Mouse (Mus musculus): Measurements from ENCODE around the gene Psmd8. TPM values are rescaled to one million over a fixed set of nuclear protein-coding genes. Genes with fewer than 3 reads are reported as not detected.
"Not testable (repeated sequence)": the region's sequence is repeated elsewhere in the genome, so short reads cannot be mapped to it uniquely, and the experiment has no call there.

The Psmd8 gene
- total RNA-seq, 2 experiments from 2014 or later, result 180 to 223 TPM

DNA sequence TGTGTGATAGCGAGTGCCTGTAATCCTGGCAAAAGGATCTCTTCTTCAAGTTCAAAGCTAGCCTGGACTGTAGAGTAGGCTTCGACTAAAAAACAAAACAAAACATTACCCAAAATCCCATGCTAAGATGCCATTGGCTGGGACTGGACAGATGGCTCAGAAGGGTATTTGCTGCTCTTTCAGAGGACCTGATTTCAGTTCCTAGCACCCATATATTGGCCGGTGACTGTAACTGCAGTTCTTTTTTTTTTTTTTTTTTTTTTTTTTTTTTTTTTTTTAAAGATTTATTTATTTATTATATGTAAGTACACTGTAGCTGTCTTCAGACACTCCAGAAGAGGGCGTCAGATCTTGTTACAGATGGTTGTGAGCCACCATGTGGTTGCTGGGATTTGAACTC lies 41.3 kb downstream of the Psmd8 start:
- DNase-seq (ENCODE audit: low spot score in 2 of 2), result not testable (repeated sequence)

DNA sequence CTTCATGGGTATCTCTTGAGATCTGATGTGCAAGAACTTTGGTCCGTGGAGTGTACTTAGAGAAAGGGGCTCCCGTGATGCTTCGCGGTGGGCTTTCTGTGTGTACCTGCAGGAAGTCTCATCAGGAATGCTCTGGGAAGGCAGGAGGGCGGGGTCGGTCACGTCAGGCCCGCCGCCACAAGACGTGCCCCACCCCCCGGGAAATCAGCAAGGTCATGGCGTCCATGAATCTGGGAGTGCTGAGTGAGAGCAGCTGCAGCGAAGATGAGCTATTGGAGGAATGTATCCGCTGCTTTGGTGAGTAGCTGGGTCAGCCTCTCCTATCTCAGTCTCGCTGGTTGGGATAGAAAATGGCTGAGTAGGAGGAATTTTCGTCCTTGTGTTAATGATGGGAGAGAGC lies 43.1 kb downstream of the Psmd8 start:
- DNase-seq (ENCODE audit: low spot score in 2 of 2), result no peak

DNA sequence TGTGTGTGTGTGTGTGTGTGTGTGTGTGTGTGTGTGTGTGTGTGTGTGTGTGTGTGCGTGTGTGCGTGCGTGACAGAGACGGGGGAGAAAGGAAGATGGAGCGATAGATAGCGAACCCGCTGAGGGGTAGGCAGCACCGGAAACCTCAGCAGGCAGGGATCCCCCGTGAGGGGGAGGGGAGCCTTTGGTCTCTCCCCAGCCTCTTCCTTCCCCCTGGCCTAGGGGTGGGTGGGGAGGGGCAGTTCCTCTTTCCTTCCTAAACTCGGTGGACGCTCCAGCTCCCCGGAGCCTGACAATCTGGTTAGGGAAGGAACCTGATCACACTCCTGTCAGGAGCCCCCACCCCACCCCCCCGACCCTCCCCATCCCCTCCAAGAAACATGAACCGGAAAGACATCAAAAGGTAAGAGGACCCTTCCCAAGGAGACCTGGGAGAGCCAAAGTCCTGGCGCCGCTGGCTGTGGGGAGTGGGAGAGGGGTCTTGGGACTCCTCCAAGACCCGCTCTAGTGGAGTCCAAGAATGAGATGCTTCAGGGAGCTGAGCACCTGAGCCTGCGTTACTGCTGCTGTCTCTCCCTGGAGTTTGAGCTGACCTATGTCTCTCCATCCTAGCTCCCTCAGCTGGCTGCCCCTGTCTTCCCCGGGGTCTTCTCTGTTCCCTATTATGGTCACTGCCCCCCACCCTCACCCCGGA lies 45.7 kb downstream of the Psmd8 start, which contains the start of gene Rasgrp4:
Rasgrp4 (plus strand) TSS at position 159 of the 694 bp plus-strand sequence.
- no peak for DNase-seq (ENCODE audit: low spot score in 2 of 2)

GRCm38 (mm10) chr7:29134230-29134629 lies 46.3 kb downstream of the Psmd8 start:
- DNase-seq (ENCODE audit: low spot score in 2 of 2), result no peak

- DNase-seq (ENCODE audit: low spot score in 2 of 2), result no peak
Measured at GRCm38 (mm10) chr7:29128725-29129124, 51.8 kb downstream of the Psmd8 start.

DNA sequence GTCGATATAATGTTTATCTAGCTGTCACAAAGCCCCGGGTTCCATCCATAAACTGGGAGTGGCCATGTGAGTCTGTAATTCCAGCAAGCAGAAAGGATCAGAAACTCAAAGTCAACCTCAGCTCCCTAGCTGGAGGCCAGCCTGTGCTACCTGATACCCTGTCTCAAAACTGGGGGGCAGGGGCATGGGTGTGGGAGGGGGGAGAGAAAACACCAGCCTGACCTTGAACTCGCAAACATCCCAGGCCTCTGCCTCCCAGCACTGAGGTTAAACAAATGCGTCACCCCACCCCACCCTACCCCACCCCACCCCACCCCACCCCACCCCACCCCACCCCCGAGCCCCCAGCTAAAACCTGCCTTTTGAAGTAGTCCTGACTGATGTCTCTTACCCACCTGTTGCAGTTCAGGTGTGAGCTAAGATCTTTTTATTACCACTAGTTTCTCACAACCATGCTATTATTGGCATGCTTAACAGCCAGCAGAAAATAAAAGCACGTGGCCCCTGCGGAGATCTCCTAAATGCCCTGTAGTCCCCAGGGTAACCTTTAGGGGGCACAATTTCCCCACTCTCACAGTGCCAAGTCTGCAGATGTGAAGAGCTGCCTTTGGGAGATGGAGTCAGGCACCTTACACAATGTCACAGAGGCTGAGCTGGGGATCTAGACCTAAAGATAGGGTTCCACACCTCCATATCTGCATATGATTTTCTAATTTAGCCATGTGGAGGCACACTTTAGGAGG lies 54.2 kb downstream of the Psmd8 start:
- DNase-seq (ENCODE audit: low spot score in 2 of 2), result peak; percentile 57 to 64

- DNase-seq (ENCODE audit: low spot score in 2 of 2), result peak in 1 of 2 experiments; percentile 25
Measured at GRCm38 (mm10) chr7:29124970-29125369, 55.5 kb downstream of the Psmd8 start, which contains the start of gene Ryr1. TSS of gene Ryr1 (minus strand) at chr7:29125179.

Other genes starting within 250 kb of the Psmd8 start
- 100 to 1,000 TPM; 197 to 233 TPM for gene Actn4, start 218.4 kb downstream of the Psmd8 start, total RNA-seq (2021)
- 100 to 1,000 TPM; 227 to 253 TPM for gene Eif3k, start 198.8 kb downstream of the Psmd8 start, total RNA-seq (2021)
- gene Map4k1, start 198.7 kb downstream of the Psmd8 start, total RNA-seq (2021), result 1 to 10 TPM in 1 of 2 experiments, under 1 TPM in 1; 0.96 to 2.4 TPM
- 1 to 10 TPM in 1 of 2 experiments, under 1 TPM in 1; 0.23 to 1.0 TPM for gene Ryr1, start 55.5 kb downstream of the Psmd8 start, total RNA-seq (2021)
- gene Rasgrp4, start 45.9 kb downstream of the Psmd8 start, total RNA-seq (2021), result 1 to 10 TPM; 1.4 to 1.9 TPM
- gene Fam98c, start 24.5 kb downstream of the Psmd8 start, total RNA-seq (2021), result 1 to 10 TPM; 9.1 to 9.8 TPM
- under 1 TPM; 0.64 to 0.83 TPM for gene Ggn, start 10.5 kb downstream of the Psmd8 start, total RNA-seq (2021)
- 1 to 10 TPM; 5.3 to 7.0 TPM for gene Spred3, start 10.3 kb downstream of the Psmd8 start, total RNA-seq (2021)
- gene Catsperg1, start 33.3 kb upstream of the Psmd8 start, total RNA-seq (2021), result under 1 TPM; 0.66 to 0.90 TPM
- gene Kcnk6, start 51.8 kb upstream of the Psmd8 start, total RNA-seq (2021), result 1 to 10 TPM; 1.7 to 2.6 TPM
- 10 to 100 TPM; 45.5 to 64.9 TPM for gene Yif1b, start 57.6 kb upstream of the Psmd8 start, total RNA-seq (2021)
- 1 to 10 TPM; 1.8 to 2.8 TPM for gene 2200002D01Rik, start 67.8 kb upstream of the Psmd8 start, total RNA-seq (2021)
- gene Spint2, start 101.2 kb upstream of the Psmd8 start, total RNA-seq (2021), result 10 to 100 TPM; 48.4 to 83.8 TPM
- 1 to 10 TPM; 4.8 TPM for gene Ppp1r14a, start 108.6 kb upstream of the Psmd8 start, total RNA-seq (2021)
- 1 to 10 TPM; 1.8 to 4.5 TPM for gene Dpf1, start 123.2 kb upstream of the Psmd8 start, total RNA-seq (2021)